Mouse (Mus musculus) adrenal gland, postnatal 36 days (tissue): ENCODE data around the gene Tecta. TPM values are rescaled to one million over a fixed set of nuclear protein-coding genes. Genes with fewer than 3 reads are reported as not detected.

ENCODE experiments used
- DNase-seq, 2 experiments: peaks; one replicate each; pipeline ENCODE4 v3.0.0; 2021; ENCODE audit warnings: mixed read lengths in 1 of 2
- total RNA-seq, 2 experiments: library from RNA; stranded (reverse); gene quantifications; 2 replicates each; pipeline ENCODE4 v1.2.3; 2021

Gene Tecta
- total RNA-seq, 2 experiments from 2014 or later: 0.17 to 0.26 TPM

DNA sequence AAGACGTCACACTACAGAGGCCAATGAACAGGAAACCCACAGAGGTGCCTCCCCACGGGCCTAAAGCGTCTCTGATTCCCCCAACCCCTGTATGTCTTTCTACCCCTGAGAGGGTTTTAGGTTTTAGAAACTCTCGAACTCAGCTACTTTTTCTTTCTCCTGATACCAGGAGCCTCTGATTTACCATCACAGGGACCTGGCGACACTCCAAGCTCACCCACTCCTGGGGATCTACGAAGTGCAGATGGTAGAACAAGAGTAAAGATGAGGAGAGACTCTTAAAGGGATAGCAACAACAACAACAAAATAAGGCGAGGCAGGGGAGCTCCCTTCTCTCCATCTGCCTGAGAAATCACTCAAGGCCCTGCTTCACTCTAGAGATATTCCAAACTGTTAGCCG lies 12.7 kb downstream of the Tecta start:
- no peak for DNase-seq

DNA sequence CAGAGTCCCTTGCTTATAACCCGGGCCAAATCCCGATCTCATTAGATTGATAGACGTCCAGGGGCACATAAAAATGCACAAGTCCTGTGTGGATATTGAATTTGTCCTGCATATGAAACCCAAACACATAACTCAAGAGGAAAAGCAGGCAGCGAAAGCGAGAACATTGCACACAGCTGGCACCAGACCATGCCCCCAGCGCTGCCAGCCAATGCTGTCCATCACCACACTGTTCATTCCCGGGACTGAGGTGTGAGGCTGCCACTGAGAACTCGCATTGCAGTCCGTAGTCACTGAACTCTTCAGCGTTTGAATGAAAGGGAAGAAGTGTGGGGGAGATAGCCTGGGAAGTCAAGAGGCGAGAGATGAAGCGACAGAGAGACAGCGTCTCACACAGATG lies 14.1 kb downstream of the Tecta start:
- DNase-seq: peak in 1 of 2 experiments; percentile 23

DNA sequence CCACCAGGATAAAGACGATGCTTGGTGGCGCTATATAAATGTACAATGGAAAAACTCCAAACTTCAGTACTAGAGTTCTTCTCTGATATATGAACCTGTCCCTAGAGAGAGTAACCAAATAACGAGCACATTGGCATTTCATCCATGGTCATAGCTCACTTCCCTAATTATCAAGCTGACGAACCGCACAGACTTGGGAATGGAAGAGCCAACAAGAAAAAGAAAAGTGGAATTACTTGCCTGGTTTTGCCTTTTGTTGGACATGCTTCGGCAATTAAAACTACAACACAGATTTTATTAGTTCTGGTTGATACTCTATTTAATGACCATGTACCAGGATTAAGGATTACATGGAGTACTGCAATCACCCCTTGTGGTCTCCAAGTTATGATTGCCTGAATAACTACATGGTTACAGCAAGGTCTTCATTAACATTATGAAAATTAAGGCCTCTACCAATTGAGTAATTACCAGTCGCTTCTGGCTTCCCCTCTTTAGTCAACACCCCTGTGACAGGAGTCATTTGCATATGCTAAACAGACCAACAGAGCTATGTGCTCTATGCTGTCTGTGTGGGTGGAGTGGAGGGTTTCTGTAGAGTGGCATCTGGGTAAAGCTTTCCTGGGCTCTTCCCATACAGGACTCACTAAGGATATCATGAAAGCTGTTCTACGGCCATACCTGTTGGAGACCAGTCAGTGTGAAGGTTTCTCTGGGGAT lies 16.9 kb downstream of the Tecta start:
- no peak for DNase-seq

DNA sequence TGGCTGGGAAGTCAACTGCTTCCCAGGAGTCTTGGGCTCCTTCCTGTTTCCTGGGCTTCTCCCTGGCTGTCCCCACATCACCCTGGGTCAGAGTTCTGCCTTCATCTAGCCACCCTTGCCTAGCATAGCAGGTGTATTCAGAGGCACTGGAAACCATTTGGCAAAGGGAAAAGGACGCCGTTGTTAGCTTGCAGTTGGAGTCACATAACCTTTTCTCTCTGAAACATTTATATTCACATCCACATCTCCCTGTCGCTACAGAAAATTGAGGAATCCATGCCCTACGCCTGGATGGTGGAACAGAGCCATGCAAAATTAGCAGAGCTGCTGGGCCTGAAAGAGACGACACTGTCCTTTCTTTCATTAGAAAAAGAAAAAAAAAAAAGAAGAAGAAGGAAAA lies 17.7 kb downstream of the Tecta start:
- no peak for DNase-seq

DNA sequence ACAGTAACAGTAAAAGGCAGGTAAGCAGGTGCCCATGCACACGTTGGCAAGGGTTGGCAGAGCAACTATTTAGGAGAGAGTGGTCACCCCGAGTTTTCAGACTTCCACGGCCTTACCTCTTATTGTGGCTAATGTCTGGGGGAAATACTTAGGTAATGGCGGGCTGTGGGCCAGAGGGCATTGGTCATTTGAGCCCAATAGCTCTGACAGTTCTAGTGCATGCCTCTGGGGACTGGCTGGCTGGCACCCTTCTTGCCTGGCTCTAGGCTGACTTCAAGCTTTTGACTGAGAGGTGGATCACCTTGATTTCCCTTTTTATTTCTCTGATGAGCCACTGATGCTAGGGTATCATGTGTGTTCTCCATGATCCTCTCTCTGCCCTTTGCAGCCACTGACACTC lies 21.7 kb downstream of the Tecta start:
- peak; percentile 2 to 36 for DNase-seq

DNA sequence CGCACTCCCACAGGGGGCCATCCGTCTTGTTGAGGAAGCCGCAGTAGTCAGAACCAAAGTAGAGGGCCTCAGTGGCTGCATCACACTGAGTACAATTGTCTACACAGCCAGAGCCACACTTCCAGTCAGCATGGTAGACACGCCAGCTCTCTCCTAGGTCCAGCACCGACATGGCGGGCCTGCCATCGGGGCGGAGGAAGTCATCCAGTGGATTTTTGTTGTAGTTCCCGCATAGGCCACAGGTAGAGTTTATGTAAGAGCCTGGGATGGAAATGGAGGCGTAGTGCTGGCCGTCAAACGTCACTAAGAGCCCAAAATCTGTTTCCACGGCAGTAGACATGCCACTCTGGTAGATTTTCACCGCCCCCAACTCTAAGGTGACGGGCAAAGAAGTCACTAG lies 22.1 kb downstream of the Tecta start:
- no peak for DNase-seq

DNA sequence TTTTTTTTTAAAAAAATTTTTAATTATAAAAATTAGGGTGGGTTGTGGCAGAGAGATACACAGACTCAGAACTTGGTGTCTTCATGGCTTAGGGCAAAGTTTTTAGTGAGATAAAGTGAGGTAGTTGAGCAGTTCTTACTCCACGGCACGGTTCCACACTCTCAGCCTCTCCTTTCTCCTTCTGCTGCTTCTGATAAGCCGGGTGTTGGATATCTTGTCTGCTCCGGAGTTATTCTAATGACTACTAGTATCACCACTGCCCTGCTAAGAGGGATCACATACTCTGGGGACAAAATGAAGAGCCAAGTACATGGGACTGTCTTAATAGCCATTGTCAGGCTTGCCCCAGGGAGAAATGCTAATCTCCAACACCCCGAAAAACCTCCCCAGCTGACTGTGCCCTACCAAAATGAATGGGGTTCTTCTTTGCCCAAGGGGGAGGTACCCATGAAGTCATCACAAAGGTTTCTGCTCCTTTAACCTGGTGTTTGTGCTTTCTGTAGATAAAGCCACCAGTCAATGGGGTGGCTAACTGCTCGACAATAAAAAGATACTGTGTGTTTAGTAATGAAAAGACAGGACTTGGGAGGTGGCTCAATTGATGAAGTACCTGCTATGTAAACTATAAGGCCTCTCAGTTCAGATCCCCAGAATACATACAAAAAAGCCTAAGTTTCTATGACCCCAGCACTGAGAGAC lies 27.9 kb downstream of the Tecta start:
- no peak for DNase-seq

DNA sequence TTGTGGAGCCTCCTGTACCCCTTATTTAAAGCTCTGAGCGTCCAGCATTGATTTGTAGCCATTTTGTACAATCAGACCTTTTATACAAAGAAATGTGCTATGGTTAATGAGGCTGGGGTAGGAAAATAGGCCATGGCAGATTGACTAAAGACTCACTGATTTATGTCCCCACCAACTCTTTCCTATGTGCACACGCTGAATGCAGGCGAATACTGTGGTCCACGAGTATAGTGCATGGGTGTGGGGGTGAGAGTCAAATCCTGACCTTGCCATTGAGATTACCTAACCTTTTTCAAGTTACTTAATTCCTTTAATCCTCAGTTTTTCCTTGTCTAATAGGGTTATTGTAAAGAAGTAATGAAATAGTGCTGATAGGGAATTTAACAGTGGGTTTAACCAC lies 42.1 kb downstream of the Tecta start:
- DNase-seq: no peak

DNA sequence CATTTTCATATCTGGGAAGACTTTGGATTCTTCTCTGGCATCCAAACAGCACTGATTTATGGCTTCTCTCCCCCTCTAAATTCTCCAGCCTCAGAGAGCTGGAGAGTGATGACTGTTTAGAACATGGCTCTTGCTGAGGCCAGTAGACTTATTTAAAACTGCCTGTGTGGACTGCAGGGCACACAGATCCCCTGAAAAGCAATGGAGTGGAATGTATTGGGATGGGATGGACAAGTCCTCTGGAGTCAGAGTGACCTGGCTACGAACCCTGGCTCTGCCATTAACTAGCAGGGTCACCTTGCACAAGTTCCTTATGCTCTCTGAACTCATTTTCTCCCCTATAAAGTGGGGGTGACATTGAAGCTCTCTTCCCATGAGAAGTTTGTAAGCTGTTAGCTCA lies 44.9 kb downstream of the Tecta start:
- no peak for DNase-seq

DNA sequence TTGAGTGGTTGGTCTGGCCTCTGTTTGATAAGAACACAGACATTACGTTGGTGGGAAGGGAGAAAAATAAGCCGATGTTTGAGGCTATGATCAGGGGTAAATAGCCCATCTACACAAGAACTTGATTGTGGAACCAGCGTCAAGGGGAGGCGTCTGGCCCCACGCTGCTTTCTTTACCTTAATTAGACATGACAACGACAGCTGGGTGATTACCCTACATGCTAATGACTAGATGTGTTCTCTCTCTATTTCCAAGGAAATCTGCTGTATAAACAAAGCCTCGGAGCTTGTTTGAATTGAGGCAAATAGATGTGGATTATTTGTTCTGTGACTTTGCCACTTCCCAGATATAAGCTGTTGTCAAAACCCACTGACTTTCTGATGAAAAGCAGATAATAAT lies 49.9 kb downstream of the Tecta start:
- no peak for DNase-seq

DNA sequence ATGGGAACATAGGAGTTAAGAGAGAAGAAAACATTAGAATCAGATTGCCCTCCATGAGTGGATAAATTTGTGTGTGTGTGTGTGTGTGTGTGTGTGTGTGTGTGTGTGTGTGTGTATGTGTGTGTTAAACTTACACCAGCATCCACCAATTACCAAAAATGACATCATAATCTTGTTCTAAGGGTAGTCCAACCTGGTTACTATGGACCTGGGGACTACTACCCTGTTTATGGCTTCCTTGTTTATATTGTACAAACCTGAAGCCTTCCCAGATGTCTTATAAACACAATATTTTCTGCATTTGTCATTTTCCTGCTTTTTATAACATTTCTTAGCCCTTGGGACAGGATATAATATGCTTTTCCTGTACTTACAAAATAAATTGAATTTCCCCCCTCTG lies 53.4 kb downstream of the Tecta start:
- no peak for DNase-seq

DNA sequence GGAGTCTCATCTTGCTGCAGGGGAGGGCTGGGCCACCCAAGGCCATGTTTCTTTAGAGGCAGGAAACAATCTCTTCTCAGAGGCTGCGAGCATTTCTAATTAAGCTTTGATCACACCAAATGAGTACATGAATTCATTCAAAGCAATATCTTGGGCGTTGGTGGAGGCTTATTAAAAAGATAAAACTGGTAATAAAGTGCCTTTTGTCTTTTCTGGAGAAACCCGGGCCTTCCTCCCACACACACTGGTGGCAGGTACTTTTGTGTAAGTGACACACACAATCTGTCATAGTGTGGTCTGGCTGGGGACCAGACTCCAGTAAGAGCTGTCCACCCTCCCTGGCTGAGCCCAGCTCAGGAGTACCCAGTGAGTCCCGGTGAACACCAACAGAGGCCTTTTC lies 60.6 kb downstream of the Tecta start:
- DNase-seq: peak in 1 of 2 experiments; percentile 9

DNA sequence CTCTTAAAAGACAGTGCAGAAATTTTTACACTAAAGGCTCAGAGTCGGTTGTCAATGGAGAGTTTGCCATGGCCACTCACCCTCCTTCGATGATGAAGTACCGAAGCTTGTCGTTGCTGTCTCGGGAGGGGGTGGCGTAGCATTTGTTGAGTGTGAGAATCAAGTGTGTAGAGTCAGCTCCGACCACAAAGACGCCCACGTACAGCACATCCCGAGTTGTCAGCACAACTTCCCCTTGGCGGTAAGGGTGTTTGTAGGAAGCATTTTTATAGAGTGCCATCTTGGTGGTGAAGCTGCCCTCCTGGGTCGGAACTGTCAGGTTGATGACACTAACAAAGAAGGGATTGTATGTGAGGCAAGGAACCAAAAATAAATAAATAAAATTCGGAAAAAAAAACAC lies 62.7 kb downstream of the Tecta start:
- DNase-seq: no peak

DNA sequence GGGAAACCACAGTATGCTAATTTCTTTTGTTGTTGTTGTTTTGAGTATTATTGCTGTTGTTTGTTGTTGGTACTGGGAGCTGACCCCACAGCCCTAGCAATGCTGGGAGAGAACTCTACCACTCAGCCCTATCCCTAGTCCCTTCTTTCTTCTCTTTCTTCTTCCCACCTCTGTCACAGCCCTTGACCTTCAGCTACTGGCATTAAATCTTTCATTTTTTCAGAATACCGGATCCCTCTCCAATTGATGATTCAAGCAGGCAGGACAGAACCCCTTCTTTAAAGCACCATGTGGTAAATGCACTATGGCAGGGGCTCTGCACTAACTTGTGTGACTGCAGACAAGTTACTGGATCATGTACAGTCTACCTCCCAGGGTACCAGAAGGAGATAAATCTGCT lies 63.2 kb downstream of the Tecta start:
- DNase-seq: no peak

DNA sequence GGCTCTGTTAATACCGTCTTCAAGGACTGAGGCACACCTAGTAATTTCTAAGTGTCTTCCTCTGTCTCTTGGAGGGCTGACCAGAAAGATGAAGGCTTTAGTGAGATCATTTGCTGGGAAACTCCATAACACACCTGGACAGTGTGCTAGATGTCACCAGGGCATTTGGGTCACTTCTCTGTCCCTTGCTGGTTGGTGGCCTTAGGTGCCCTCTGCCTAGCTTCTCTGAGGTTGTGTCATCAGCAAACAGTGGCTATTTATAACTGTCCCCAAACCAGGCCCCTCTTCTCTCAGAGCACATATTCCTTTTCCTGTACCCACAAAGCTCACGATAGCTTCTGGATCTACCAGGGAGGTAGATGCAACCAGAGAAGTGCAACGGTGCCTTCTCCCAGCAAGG lies 64.8 kb downstream of the Tecta start:
- DNase-seq: peak in 1 of 2 experiments; percentile 14

DNA sequence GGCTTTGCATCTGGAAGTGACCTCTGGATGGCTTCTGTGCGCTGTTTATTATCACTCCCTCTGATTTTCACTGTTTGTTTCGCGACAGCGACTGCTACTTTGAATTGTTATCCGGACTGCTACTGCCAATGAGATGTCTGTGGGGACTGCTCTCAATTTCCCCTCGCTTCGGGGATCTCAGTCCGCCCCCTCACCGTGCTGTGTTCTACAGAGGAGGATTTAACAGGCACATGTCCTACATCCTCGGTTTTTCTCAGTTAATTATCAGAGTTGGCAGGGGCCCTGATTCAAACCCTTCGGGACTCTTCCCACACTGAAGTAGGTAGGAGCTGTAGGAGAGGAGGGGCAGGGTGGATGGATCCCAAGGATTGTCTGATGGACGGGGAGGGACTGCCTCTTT lies 67.0 kb downstream of the Tecta start:
- DNase-seq: no peak

DNA sequence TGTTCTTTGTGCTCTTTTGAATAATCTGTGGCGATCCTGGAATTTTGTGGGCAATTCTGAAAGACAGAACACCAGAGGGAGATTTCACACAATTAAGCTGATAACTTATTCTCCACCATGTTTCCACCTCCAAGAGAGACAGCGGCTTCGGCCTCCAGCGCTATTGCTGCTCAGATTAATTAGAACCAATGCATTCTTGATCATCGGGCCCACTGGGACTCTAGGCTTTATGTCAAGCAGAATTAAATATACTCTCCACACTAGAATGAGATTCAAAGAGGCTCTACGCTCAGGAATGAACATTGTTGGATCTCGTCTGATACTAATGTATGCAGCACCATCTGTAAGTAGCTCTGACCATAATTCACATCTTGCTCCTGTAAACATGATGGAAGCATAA lies 68.4 kb downstream of the Tecta start:
- DNase-seq: no peak

DNA sequence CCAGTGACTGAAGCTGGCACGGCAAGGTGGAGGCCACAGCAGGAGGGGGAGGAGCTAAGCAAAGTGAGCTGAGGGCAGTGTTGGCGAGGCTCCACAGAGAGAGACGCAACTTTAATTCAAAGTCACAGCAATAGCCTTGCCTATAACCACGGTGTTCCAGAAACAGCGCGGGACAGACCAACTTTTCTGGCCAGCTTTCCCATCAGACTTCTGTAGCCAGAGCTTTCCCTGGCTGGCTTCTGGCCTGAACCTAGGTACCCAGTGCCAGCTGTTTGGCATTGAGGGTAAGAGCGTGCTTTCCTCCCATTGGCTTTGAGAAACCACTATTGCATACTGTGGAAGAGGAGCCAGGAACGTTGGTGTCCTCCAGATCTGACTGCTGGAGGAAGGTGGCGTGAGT lies 70.0 kb downstream of the Tecta start:
- DNase-seq: peak; percentile 81 to 85

DNA sequence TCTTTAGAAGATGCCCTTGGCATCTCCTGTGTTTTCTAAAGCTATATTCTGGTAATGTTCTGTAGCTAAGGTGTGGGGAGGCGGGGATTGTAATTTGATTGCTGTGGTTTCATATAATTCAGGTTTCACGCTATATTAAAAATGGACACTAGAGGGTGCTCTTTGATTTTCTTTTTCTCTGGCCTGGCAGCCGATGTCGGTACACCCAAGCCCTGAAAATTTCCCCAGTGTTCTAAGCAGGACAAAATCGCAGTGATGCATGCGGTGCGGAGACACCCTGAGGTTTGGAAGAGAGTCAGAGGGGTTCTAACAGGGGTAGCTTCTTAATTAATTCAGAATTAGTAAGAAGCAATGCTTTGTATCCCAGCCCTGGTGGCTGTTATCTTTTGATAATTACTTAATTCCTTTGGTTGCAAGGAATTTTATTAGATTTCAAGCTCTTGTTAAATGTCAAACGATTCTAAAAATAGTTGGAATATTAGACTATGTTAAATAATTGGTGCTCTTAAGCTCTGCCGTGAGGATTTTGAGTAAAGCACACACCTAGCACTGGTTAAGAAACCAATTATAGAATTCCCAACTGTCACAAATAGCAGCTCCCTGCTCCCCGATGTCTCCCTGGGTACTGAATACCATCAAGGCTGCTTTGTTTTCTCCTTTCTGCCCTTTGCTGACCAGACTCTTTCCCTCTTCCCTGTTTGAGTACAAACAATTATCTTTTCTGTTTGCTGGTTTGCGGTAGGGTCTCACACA lies 72.9 kb downstream of the Tecta start:
- peak in 1 of 2 experiments; percentile 36 for DNase-seq

DNA sequence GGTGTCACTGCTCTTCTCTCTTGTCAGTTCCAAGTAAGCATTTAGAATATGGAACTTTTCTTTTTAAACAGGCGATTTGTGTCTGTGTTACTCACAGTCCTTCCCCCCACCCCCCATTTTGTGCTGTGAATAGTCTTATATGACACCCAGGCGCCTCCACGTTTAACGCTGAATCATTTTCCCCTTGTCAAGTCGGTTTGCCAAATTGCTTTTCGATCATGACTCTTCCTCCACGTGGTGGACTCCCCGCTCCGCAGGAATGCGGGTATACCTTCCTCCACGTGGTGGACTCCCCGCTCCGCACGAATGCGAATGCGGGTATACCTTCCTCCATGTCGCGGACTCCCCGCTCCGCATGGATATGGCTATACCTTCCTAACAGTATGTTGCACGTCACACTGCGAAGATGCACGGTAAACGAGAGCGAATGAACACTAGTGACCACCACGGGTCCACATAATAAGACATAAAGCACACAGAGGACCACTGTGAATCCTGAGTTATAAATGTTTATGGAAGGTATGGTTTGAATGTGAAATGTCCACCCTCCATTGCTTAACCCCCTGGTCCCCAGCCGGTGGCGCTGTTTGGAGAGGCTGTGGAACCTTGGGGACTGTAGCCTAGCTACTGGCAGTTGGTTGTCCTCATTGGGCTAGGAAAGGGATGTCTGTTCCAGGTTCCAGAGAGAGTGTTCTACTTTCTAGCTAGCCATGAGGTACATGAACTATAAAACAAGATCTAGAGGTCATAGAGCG lies 74.9 kb downstream of the Tecta start:
- peak in 1 of 2 experiments; percentile 18 for DNase-seq

DNA sequence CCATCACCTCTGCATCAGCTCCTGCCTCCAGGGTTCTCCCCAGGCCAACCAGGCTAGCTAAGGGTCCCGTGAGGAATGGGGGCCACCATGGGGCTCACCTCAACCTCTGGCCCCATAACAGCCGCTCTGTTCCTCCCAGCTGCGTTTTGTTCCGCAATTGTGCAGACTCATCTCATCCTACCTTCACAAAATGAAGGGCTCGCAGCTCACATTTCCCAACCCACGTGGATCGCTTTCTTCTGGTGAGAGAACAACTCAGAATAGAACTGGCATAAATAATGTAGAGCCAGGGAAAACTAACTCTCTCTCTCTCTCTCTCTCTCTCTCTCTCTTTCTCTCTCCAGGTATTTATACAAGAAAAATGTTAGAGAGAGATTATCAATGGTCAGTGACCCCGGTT lies 76.5 kb downstream of the Tecta start:
- no peak for DNase-seq

DNA sequence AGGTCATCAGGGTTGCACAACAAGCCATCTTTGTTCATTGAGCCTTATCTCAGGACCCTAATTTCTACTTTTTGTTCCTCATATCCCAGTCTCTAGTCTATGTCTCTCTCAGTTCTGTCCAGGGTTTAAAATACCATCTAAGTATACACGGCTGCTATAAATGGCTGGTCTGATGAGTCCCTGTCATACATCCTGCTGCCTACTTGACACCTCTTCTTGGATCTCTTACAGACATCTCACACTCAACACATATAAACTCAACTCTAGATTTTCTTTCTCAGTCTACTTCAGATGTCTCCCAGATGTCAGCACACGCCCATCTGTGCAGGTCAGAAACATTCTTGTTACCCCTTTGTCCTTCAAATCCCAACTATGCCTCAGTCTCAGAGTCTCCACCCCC lies 78.3 kb downstream of the Tecta start:
- DNase-seq: no peak

DNA sequence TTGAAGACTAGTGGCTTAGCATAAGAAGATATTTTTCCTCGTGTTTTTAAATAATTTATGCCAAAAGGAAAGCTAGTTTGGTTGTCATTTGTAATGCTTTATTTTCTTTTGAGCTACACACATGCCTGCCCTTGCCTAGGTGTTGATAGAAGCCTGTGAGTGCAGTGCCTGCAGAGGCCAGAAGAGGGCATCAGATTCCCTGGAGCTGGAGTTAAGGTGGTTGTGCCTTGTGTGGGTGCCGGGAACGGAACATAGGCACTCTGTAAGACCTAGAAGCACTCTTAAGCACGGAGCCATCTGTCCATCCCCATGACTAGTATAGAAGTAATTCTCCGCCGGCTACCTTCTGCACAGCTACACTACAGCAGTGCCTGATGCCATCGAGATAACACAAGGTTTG lies 79.1 kb downstream of the Tecta start:
- DNase-seq: no peak
